Mouse (Mus musculus): ENCODE data around the gene Lrtm1.

The Lrtm1 gene

DNA sequence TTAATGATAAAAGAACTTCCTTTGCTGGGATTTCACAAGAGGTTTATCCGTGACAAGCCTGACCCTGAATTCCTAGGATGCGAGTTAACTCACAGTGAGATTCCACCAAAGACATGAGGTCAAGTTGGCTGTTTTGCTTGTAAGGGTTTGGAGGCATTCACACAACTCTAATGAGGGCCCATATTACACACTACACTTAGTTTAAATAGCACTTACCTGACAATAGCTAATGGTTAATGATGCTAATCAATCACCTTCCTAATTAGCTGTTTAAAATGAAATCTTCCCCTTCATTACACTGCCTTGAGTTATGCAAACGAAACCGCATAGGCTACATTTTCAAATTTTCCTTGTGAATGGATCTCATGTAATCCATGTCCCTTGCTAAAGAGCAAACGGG is 20.2 kb downstream of the Lrtm1 start:
- no peak for DNase-seq

DNA sequence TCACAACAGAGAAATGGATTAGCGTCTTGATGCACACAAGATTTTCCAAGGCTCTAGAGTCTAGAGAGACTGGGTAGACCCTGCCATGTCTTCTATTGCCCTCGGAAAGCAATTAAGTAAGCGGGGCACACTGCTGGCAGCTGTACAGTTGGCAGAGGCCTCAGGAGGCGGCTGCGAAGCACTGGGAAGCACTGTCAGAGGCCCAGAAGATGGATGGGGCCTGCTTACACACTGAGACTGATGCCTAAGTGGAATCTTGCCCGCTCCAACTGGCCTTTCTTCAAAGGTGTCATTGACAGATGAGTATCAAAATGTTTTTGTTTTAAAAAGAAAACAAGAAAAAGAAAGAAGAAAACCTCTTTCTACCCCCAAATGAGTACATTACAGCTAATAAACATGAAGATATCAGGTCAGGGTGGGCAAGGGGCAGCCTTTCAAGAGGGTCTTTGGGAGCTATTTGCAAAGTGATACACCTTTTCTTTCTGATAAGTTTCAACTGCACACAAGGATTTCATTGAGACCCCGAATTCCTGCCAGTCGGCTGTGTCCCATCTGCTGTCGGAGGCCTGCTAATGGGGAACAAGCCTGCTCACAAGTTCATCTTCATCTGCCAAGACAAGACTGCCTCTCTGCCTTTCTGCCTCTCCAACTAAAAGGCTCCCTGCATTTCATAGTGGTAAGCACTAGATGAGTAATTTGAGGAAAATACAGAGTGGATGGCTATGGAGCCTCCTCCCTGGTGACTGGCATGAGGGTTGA is 22.8 kb downstream of the Lrtm1 start:
- no peak for DNase-seq

DNA sequence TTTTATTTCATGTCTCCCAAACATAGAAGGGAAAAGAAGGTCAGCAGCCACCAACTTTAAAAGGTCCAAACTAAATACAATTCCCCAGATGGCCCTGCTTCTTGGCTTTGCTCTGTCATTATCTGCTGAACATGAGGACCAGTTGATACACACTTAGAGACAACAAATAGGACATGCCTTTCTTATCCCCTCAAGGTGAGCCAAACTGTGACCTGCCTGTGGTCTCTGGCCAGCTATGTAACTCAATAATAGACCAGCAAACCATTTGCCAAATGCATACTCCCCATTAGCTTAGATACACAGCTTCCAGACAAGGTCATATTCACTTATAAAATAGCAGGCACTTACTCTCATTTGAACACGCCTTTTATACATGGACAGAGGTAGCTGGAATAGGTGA is 23.5 kb downstream of the Lrtm1 start:
- DNase-seq = no peak

DNA sequence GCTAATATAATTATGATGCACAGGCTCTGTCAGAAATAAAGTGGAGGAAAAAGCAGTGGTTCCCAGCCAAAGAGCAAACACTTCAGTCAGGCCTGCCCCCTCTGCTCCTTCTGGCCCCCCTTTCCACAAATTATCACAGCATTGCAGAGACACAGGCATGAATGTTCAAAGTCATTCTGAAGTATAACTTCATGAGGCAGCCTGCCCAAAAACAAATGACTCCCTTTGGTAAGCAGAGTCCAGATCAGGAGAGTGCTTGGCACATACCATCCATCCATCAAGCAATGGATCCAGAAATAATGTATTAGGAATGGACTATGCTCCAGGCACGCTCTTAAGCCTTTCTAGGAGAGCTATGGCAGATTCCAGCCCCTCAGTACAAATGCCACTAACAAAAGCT is 24.3 kb downstream of the Lrtm1 start:
- DNase-seq = no peak

DNA sequence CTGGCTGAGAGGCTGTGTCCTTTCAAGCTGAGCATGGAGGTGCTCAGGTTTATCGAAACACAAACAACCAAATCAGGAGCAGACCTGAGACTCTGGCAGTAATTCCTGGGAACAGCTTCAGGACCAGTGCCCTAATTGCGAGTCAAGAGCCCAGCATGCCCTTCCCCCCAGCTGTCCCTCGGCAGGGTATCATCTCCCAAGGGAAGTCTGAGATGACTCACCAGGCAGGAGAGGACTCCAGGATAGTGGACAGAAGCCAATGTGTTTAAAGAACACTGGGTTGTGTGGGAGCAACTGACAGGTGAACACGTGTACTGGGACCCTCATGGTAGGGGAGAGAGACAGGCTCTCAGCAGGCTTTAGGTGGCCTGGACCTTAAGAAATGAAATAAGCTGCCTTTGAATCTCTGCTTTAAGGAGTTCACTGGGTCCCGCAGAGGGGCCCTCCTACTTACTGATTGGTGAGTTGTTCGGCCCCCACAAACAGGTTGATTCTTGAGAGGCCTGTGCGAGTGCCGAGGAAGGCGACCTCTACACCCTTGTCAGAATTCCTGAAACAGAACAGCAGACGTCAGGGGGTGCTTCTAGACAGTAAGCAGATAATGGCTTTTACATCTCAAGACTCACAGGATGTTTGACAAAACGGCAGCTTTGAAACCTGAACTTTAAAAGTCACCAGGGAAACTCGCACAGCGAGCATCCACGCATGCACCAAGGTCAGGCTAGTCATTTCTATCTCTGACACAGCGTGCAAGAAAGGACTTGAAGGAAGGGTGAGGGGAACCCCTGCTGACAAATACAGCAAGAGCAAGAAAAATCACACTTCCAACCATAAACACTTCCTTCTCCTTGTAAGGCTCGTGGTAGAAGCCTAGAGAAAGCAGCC is 34.2 kb downstream of the Lrtm1 start:
- no peak for DNase-seq

DNA sequence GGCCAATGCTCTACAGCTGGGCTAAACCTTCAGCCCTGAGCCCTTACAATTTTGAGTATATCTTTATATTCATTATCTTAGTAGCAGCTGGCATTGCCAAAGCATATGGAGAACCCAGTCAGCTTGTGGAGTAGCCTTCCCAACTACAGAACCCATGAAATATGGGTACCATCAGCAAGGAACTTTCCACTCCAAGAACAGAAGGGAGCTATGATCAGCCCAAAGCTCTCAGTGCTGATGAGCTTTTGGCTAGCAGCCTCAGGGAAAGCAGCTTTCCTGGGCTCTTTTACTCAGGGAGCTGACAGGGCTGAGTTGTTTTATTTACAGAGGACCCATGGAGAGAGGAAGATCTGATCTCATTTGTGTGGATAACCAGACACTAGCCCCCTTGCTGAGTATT is 42.7 kb downstream of the Lrtm1 start:
- no peak for DNase-seq

DNA sequence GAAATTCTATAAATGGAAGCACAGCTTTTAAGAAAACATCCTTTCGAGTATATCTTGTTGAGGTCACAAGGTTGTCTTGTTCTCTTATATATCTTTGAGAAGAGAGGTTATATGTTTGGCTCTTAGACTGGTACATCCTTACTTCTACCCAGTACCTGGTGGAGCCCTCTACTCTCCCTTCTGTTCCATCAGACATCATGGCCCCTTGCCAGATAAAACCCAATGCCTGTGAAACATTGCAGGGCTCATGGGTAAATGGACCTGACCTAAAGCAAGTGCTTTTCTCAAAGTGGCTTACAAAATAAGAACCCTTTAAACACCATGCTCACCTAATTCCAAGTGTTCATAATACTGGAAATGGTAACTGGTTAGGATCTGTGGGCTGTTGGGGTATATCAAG is 43.5 kb downstream of the Lrtm1 start:
- no peak for DNase-seq

DNA sequence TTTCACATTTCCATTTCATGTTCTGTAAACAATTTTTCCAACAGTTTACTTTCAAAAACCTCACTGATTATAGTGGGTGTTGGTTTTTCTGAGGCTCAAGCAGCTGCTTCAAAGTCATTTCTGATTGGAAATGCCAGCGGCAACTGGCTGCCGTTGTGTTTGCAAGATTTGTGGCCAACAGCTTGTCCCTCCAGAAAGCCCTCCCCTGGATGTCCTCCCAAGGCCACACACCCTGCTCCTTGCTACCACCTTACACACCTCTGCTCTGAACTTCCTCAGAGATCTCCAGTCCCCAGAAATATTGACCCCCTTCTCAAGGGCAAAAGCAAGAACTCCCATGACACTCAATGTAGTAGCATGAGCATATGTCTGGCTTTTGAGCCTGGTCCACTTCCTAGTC is 44.7 kb downstream of the Lrtm1 start:
- no peak for DNase-seq

DNA sequence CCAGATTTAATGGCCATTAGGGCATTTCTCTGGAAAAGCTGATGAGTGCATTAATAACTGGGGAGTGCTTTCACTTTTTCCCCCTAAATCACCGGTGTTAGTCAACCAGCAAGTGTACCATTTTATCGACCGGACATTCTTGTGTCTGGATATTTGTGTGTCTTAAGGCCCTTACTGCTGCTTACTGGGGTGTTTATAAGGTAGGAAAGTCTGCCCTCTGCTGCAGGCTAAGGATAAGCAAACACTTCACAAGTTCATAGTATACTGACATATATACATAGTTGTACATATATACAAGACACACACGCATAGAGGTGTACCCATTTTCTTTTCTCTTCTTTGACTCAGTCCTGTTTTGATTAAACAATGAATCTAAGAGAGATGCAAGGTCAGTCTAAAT is 55.7 kb downstream of the Lrtm1 start:
- no peak for DNase-seq

DNA sequence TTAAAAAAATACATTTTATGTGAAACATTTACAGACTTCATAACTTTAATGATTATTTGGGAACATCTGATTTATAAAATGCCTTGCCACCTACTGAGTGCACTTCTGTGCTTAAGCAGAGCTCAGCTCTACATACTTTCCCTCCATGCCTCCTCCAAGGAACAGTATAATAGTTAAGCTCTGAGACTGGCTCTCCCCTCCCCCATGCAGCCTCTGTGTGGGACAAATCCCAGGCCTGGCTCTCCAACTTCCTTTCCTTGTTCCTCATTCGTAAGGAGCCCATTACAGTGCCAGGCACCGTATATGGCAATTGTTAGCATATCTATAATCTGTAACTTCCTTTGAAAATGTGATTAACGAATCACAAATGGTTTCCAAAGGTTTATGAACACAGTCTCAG is 59.4 kb downstream of the Lrtm1 start:
- no peak for DNase-seq

DNA sequence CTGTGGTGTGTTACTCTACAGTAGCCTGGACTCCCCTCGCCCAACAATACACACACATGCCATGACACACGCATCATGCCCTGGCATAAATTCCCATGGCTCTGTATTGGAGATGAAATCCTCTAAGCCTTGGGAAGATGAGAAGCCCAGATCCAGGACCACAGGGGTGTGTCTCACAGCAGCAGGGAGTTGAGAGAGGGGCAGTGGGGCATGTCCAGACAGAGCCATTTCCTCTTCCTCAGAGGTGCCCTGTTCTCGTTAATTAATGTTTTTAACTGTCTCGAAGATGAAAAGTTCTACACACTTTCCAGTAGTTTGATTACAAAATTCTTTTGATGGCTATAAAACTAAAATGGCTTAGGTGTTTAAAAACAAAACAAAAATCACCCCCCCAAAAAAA is 62.2 kb downstream of the Lrtm1 start:
- no peak for DNase-seq

DNA sequence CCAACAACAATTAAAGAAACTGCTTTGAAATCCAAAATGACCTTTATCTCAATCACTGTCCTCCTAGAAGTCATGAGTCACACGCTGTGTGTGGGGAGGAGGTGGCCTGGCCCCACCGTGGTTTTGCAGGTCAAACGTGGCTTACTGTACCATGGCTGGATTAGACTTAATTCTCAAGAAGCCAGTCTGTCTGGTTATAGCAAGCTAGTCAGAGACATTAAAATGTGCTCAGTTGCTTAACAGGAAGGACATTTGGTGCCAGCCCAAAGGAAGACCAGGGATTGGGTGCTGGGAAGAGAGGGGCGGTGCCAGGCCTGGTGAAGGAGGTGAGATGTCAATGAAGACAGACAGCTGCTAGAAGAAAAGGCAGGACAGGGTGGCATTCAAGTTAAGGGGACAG is 62.6 kb downstream of the Lrtm1 start:
- DNase-seq = no peak

DNA sequence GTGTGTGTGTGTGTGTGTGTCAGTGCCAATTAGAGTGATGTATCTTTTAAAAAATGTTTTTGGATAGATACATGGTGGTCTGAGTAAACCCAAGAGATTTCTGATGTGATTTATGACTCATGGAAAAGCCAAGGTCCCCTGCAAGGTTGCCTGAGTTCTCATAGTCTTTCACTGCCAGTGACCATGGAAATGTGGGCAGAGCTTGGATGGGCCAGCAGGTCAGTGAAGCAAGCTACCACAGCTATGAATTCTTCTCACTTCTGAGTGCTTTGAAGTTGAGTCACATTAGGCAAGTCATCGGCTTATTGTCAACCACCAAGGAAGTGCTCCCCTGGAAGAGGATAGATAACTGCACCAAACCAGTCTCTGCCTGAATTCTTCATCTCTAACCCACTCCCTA is 64.2 kb downstream of the Lrtm1 start:
- no peak for DNase-seq

All from embryo, embryonic 11 days (tissue).